Mouse (Mus musculus) midbrain, embryonic 12.5 days (tissue): Measurements from ENCODE around the gene Olfr1414. TPM values are rescaled to one million over a fixed set of nuclear protein-coding genes. Genes with fewer than 3 reads are reported as not detected.

Experiments used
- ATAC-seq: fragments of 200-750 bp; cut with Nextera tagmentation; 2 replicates; pipeline ENCODE4 v1.8.0; 2017; ENCODE audit warnings: low read depth, moderate TSS enrichment, moderate library complexity; ENCODE audit not compliant: low FRiP score
- H3K27ac ChIP-seq: fragments of 300-500 bp; sonication (generic); replicated peaks from 2 replicates; pipeline ENCODE4 v1.5.1; 2016; ENCODE audit warnings: mild to moderate bottlenecking
- H3K27me3 ChIP-seq: fragments of 300-500 bp; sonication (generic); 2 replicates; pipeline ENCODE4 v1.6.1; 2016; ENCODE audit warnings: mild to moderate bottlenecking
- H3K36me3 ChIP-seq: fragments of 300-500 bp; sonication (generic); 2 replicates; pipeline ENCODE4 v1.6.1; 2016
- H3K4me1 ChIP-seq: fragments of 300-500 bp; sonication (generic); 2 replicates; pipeline ENCODE4 v1.6.1; 2016
- H3K4me2 ChIP-seq: fragments of 300-500 bp; sonication (generic); replicated peaks from 2 replicates; pipeline ENCODE4 v1.6.1; 2016; ENCODE audit warnings: mild to moderate bottlenecking, moderate library complexity
- H3K4me3 ChIP-seq: fragments of 300-500 bp; sonication (generic); 2 replicates; pipeline ENCODE4 v1.5.1; 2016; ENCODE audit warnings: mild to moderate bottlenecking
- H3K9ac ChIP-seq: fragments of 300-500 bp; sonication (generic); replicated peaks from 2 replicates; pipeline ENCODE4 v1.6.1; 2016; ENCODE audit warnings: mild to moderate bottlenecking, moderate library complexity
- H3K9me3 ChIP-seq: fragments of 300-500 bp; sonication (generic); 2 replicates; pipeline ENCODE4 v1.6.1; 2016; ENCODE audit warnings: mild to moderate bottlenecking
- WGBS: fragments of 180-500 bp; shearing (Covaris S2); methylation state at CpG from one replicate; pipeline ENCODE4 v1.1.7; 2016; 5-methylcytosine and 5-hydroxymethylcytosine counted together
- microRNA-seq: library from miRNA; unstranded; fragments of <30 nt; microRNA quantifications from one replicate; pipeline ENCODE4, GENCODE M21; 2017
- polyA plus RNA-seq: library from polyadenylated mRNA; unstranded; fragments of >200 nt; fragmentation: Nextera tagmentation; extraction: Ambion mirVana; gene quantifications from 2 replicates; pipeline ENCODE4 v1.2.1, GENCODE M21; 2016

Olfr1414 gene
- polyA plus RNA-seq, 1 experiment from 2014 or later, result not detected

DNA sequence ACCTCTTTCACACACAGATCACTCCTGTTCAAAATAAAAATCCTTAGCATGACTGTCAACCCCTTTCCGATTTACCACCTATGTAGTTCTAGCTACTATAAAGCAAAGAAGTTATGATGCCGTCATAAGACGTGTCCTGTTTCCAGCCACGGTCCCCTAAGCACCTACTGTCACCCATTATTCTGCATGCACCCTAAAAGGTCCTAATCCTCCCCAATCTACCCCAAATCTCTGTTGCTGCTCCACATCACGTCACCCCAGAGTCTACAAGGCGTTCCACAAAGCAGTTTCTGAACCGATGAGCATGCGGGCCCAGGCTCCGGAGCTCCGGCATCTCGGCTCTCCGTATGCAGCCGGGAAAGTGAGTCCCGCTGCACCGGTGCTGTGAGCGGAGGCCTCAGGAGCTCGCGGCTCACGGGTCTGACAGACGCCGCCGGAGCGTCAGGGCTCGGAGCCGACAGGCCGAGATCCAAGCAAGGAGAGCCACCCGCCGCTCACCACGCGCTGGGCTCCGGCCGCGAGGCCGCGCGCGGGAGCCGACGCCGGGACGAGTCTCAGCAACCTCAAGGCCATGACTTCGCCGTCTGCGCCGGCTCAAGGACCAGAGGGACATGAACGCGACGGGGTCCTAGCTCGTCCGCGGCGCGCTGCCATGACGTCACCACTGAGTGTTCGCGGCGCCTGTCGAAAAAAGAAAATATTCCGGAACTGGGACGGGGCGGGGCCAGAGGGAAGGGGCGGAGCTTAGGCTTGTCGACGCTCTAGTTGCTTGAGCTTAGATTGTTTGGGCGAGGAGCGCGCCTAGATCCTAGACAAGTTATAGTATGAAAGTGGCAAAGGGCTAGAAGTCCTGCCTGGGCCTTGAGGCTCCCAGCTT lies 45.1 kb downstream of the Olfr1414 start, which contains the start of gene Ndufa10:
TSS of gene Ndufa10 (minus strand) at position 696 of the 877 bp plus-strand sequence.
- Histone ChIP-seq H3K27ac (peak within 1 kb of the TSS; percentile 54), H3K36me3 (peaks cover 24% of the 10 kb centered on the region)

GRCm38 (mm10) chr1:92468891-92469290 lies 49.6 kb downstream of the Olfr1414 start:
- H3K9ac ChIP-seq, result no peak overlapping the region
- no peak overlapping the region for H3K4me3 ChIP-seq
- ATAC-seq, result no peak
- H3K36me3 ChIP-seq, result peaks cover 67% of the 10 kb centered on the region
- no peaks in the 10 kb centered on the region for H3K9me3 ChIP-seq
- H3K4me2 ChIP-seq, result no peak overlapping the region
- H3K27ac ChIP-seq, result no peak overlapping the region
- H3K27me3 ChIP-seq, result no peaks in the 10 kb centered on the region
- H3K4me1 ChIP-seq, result peaks cover 9% of the 10 kb centered on the region
- 86% methylated on average over 4 of the region's 4 CpGs for WGBS

More for the DNA sequence above, 45.1 kb downstream of the Olfr1414 start, which contains the start of gene Ndufa10:
- whole genome bisulfite sequencing, result 1% methylated on average over 65 of the region's 67 CpGs
- H3K4me3 ChIP-seq, result peak within 1 kb of the TSS; percentile 84
- peak within 1 kb of the TSS; percentile 95 for H3K9ac ChIP-seq
- H3K9me3 ChIP-seq, result no peaks in the 10 kb centered on the region
- H3K4me2 ChIP-seq, result peak within 1 kb of the TSS; percentile 89
- 0 out of 2 replicates have a peak, but pooled peaks cover 3% of the 10 kb centered on the region for H3K27me3 ChIP-seq
- peaks cover 14% of the 10 kb centered on the region for H3K4me1 ChIP-seq
- peak; percentile 94 for ATAC-seq

DNA sequence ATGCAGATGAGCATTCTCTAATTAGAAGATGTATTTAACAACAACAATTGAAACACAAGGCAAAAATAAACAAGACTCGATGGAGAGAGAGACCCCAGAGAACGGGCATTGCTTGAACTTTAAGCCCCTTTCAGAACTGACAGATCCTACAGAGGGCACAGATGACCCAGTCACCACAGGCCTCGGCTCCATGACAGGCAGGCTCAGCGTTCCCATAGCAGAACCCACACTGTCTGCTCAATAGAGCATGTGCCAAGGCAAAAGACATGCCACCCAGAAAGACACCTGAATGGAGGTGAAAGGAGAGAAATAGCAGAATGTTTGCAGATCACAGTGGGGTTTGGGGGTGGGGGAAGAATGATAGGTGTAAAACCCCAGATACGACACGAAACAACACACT lies 60.0 kb downstream of the Olfr1414 start:
- Histone ChIP-seq H3K27me3 (no peaks in the 10 kb centered on the region), H3K27ac (no peak overlapping the region), H3K4me1 (no peaks in the 10 kb centered on the region), H3K9me3 (no peaks in the 10 kb centered on the region), H3K9ac (no peak overlapping the region), H3K4me3 (no peak overlapping the region), H3K36me3 (peaks cover 84% of the 10 kb centered on the region), H3K4me2 (no peak overlapping the region)
- 92% methylated on average over 6 of the region's 6 CpGs for WGBS
- no peak for ATAC-seq

DNA sequence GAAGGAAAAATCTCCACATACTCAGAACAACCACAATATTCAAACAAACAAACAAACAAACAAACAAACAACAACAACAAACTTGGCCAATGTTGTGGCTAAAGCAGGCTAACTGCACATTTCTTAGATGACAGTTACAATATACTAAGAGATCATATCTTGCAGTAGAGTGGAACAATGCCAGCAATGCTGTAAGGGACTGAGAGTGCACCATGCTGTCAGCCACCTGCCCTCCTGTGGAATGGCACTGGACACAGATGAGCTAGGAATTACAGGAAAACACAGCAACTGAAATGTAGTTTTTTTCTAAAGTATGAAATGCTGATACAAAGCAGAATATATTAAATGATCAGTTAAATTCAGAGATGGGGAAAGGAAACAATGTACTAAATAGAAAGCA lies 60.7 kb downstream of the Olfr1414 start:
- Histone ChIP-seq H3K27ac (no peak overlapping the region), H3K36me3 (peaks cover 84% of the 10 kb centered on the region), H3K9ac (no peak overlapping the region), H3K9me3 (no peaks in the 10 kb centered on the region), H3K4me1 (no peaks in the 10 kb centered on the region), H3K4me3 (no peak overlapping the region), H3K27me3 (no peaks in the 10 kb centered on the region), H3K4me2 (no peak overlapping the region)
- no peak for ATAC-seq

Small RNA genes within 50 kb of the gene (microRNA-seq; reads per million reads assigned to microRNA genes)
- gene Mir6900, result 5.6 reads per million, percentile 20 among the genes with 10 or more reads in this experiment

Other genes starting within 250 kb of the Olfr1414 start
- gene Ndufa10, start 44.8 kb downstream of the Olfr1414 start, polyA plus RNA-seq, result 225 and 246 TPM in 2 replicates
- gene Olfr1416, start 33.5 kb downstream of the Olfr1414 start, polyA plus RNA-seq, result not detected in 2 replicates
- gene Olfr1415, start 22.6 kb downstream of the Olfr1414 start, polyA plus RNA-seq, result not detected in 2 replicates
- gene Olfr1413, start 52.7 kb upstream of the Olfr1414 start, polyA plus RNA-seq, result not detected in 2 replicates
- gene Olfr1412, start 67.1 kb upstream of the Olfr1414 start, polyA plus RNA-seq, result not detected in 2 replicates
- not detected in 2 replicates for gene Olfr1411, start 75.8 kb upstream of the Olfr1414 start, polyA plus RNA-seq
- not detected in 2 replicates for gene Olfr1410, start 87.1 kb upstream of the Olfr1414 start, polyA plus RNA-seq
- gene Olfr12, start 99.1 kb upstream of the Olfr1414 start, polyA plus RNA-seq, result 0.10 TPM in 1 of 2 replicates, not detected in the other
- 389 and 410 TPM in 2 replicates for gene Cops9, start 123.3 kb upstream of the Olfr1414 start, polyA plus RNA-seq
- gene Otos, start 130.2 kb upstream of the Olfr1414 start, polyA plus RNA-seq, result not detected in 2 replicates